Mouse (Mus musculus) kidney, postnatal 0 days (tissue): ENCODE measurements around the gene Lrrc34. TPM values are rescaled to one million over a fixed set of nuclear protein-coding genes. Genes with fewer than 3 reads are reported as not detected.
A peak's percentile ranks its signal among the peaks of the same experiment; 100 is the strongest.

Source experiments
- ATAC-seq: fragments of 200-750 bp; cut with Nextera tagmentation; replicated peaks from 2 replicates; pipeline ENCODE4 v1.8.0; 2017; ENCODE audit warnings: low read depth, moderate number of reproducible peaks, moderate TSS enrichment, moderate library complexity; ENCODE audit not compliant: low FRiP score
- DNase-seq: peaks from one replicate; pipeline ENCODE4 v3.0.0-alpha.2; 2016; ENCODE audit warnings: low spot score
- H3K27ac ChIP-seq: fragments of 300-500 bp; sonication (generic); 2 replicates; pipeline ENCODE4 v1.5.1; 2014; ENCODE audit warnings: mild to moderate bottlenecking
- H3K27me3 ChIP-seq: fragments of 300-500 bp; sonication (generic); 2 replicates; pipeline ENCODE4 v1.6.1; 2014; ENCODE audit warnings: low read length, mixed read lengths; ENCODE audit not compliant: insufficient read depth
- H3K36me3 ChIP-seq: fragments of 300-500 bp; sonication (generic); 2 replicates; pipeline ENCODE4 v1.6.1; 2014; ENCODE audit warnings: low read length, mixed read lengths; ENCODE audit not compliant: insufficient read depth
- H3K4me1 ChIP-seq: fragments of 300-500 bp; sonication (generic); replicated peaks from 2 replicates; pipeline ENCODE4 v1.6.1; 2014; ENCODE audit warnings: antibody characterized with exemption, low read length, mixed read lengths; ENCODE audit not compliant: insufficient read depth
- H3K4me2 ChIP-seq: fragments of 300-500 bp; sonication (generic); 2 replicates; pipeline ENCODE4 v1.6.1; 2014; ENCODE audit warnings: mild to moderate bottlenecking, low read length, moderate library complexity, mixed read lengths
- H3K4me3 ChIP-seq: fragments of 300-500 bp; sonication (generic); replicated peaks from 2 replicates; pipeline ENCODE4 v1.5.1; 2014; ENCODE audit warnings: low read depth, low read length
- H3K9ac ChIP-seq: fragments of 300-500 bp; sonication (generic); 2 replicates; pipeline ENCODE4 v1.6.1; 2014; ENCODE audit warnings: low read depth, low read length
- H3K9me3 ChIP-seq: fragments of 300-500 bp; sonication (generic); replicated peaks from 2 replicates; pipeline ENCODE4 v1.6.1; 2016; ENCODE audit warnings: low read length, inconsistent platforms, mixed read lengths
- CTCF ChIP-seq: IDR thresholded peaks from 2 replicates; pipeline ENCODE4 v1.5.1; 2016; ENCODE audit warnings: antibody characterized with exemption, low read depth, mild to moderate bottlenecking, moderate library complexity
- WGBS: fragments of 180-500 bp; shearing (Covaris S2); extraction: QIAGEN DNeasy Blood & Tissue Kit; methylation state at CpG from one replicate; pipeline ENCODE4 v1.1.7; 2014; 5-methylcytosine and 5-hydroxymethylcytosine counted together
- polyA plus RNA-seq: library from polyadenylated mRNA; unstranded; fragments of >200 nt; fragmentation: Nextera tagmentation; extraction: Ambion mirVana; gene quantifications from 2 replicates; pipeline ENCODE4 v1.2.1, GENCODE M21; 2015

The Lrrc34 gene
- polyA plus RNA-seq = 2.8 and 3.6 TPM in 2 replicates

- no peak for TF ChIP-seq CTCF
- Histone ChIP-seq H3K9ac (peak within 1 kb of the TSS; percentile 55; the same call in 1 of the 2 replicates), H3K4me2 (peak within 1 kb of the TSS; percentile 67), H3K36me3 (no peaks in the 10 kb centered on the region), H3K27ac (no peak within 1 kb of the TSS), H3K27me3 (no peaks in the 10 kb centered on the region), H3K4me1 (peaks cover 16% of the 10 kb centered on the region), H3K9me3 (no peaks in the 10 kb centered on the region), H3K4me3 (peak within 1 kb of the TSS; percentile 34)
- WGBS = 6% methylated on average over 25 of the region's 25 CpGs
- peak; percentile 91 for ATAC-seq
- DNase-seq = peak; percentile 92
Measured at GRCm38 (mm10) chr3:30647440-30648090, at the start of gene Lrrc34. Gene Lrrc34 (minus strand): TSS chr3:30647869.

GRCm38 (mm10) chr3:30696346-30696745 is 48.7 kb upstream of the Lrrc34 start:
- peak; percentile 95 for TF ChIP-seq CTCF
- Histone ChIP-seq H3K4me2 (no peak overlapping the region), H3K4me1 (no peaks in the 10 kb centered on the region), H3K27ac (no peak overlapping the region), H3K4me3 (no peak overlapping the region), H3K9ac (no peak overlapping the region), H3K9me3 (no peaks in the 10 kb centered on the region), H3K36me3 (no peaks in the 10 kb centered on the region), H3K27me3 (no peaks in the 10 kb centered on the region)
- 6% methylated on average over 2 of the region's 2 CpGs for WGBS
- ATAC-seq (peak; percentile 74), DNase-seq (peak; percentile 87)

GRCm38 (mm10) chr3:30695661-30696060 is 48.0 kb upstream of the Lrrc34 start:
- no peak for TF ChIP-seq CTCF
- DNase-seq (no peak), ATAC-seq (no peak)
- Histone ChIP-seq H3K27me3 (no peaks in the 10 kb centered on the region), H3K4me1 (no peaks in the 10 kb centered on the region), H3K9me3 (no peaks in the 10 kb centered on the region), H3K36me3 (no peaks in the 10 kb centered on the region), H3K27ac (no peak overlapping the region), H3K4me3 (no peak overlapping the region), H3K4me2 (no peak overlapping the region), H3K9ac (no peak overlapping the region)
- 88% methylated on average over 2 of the region's 2 CpGs for WGBS

GRCm38 (mm10) chr3:30690976-30691375 is 43.3 kb upstream of the Lrrc34 start:
- 61% methylated on average over 7 of the region's 7 CpGs for WGBS
- TF ChIP-seq CTCF = no peak
- H3K27ac ChIP-seq = no peak overlapping the region
- no peak overlapping the region for H3K4me3 ChIP-seq
- no peaks in the 10 kb centered on the region for H3K36me3 ChIP-seq
- DNase-seq (no peak), ATAC-seq (no peak)
- H3K4me1 ChIP-seq = no peaks in the 10 kb centered on the region
- H3K27me3 ChIP-seq = no peaks in the 10 kb centered on the region
- no peak overlapping the region for H3K9ac ChIP-seq
- no peaks in the 10 kb centered on the region for H3K9me3 ChIP-seq
- H3K4me2 ChIP-seq = no peak overlapping the region

GRCm38 (mm10) chr3:30687216-30687615 is 39.5 kb upstream of the Lrrc34 start:
- WGBS = 79% methylated on average over 3 of the region's 3 CpGs
- Histone ChIP-seq H3K36me3 (no peaks in the 10 kb centered on the region), H3K9me3 (no peaks in the 10 kb centered on the region), H3K4me1 (no peaks in the 10 kb centered on the region), H3K9ac (no peak overlapping the region), H3K27me3 (no peaks in the 10 kb centered on the region), H3K27ac (no peak overlapping the region), H3K4me3 (no peak overlapping the region), H3K4me2 (no peak overlapping the region)
- DNase-seq (no peak), ATAC-seq (no peak)
- no peak for TF ChIP-seq CTCF

- Histone ChIP-seq H3K4me1 (no peaks in the 10 kb centered on the region), H3K9me3 (no peaks in the 10 kb centered on the region), H3K4me2 (no peak overlapping the region), H3K36me3 (no peaks in the 10 kb centered on the region), H3K27me3 (no peaks in the 10 kb centered on the region), H3K9ac (no peak overlapping the region), H3K4me3 (no peak overlapping the region), H3K27ac (no peak overlapping the region)
- DNase-seq (no peak), ATAC-seq (no peak)
- 84% methylated on average over 6 of the region's 6 CpGs for WGBS
- TF ChIP-seq CTCF = no peak
Measured at GRCm38 (mm10) chr3:30683190-30683589, 35.5 kb upstream of the Lrrc34 start.

GRCm38 (mm10) chr3:30658486-30658885 is 10.8 kb upstream of the Lrrc34 start:
- TF ChIP-seq CTCF = no peak
- H3K4me2 ChIP-seq = no peak overlapping the region
- ATAC-seq (no peak), DNase-seq (no peak)
- H3K36me3 ChIP-seq = no peaks in the 10 kb centered on the region
- no peak overlapping the region for H3K4me3 ChIP-seq
- no peaks in the 10 kb centered on the region for H3K9me3 ChIP-seq
- WGBS = 74% methylated on average over 9 of the region's 9 CpGs
- no peaks in the 10 kb centered on the region for H3K4me1 ChIP-seq
- no peak overlapping the region for H3K9ac ChIP-seq
- no peaks in the 10 kb centered on the region for H3K27me3 ChIP-seq
- H3K27ac ChIP-seq = no peak overlapping the region
